Mouse (Mus musculus) spleen, adult 12 weeks (tissue): ENCODE measurements around the gene Zscan5b.
"Not testable (repeated sequence)": the region's sequence is repeated elsewhere in the genome, so short reads cannot be mapped to it uniquely, and the experiment has no call there.

Experiments
- DNase-seq: peaks from one replicate; pipeline ENCODE4 v3.0.0; 2022; ENCODE audit warnings: low spot score

The Zscan5b gene

DNA sequence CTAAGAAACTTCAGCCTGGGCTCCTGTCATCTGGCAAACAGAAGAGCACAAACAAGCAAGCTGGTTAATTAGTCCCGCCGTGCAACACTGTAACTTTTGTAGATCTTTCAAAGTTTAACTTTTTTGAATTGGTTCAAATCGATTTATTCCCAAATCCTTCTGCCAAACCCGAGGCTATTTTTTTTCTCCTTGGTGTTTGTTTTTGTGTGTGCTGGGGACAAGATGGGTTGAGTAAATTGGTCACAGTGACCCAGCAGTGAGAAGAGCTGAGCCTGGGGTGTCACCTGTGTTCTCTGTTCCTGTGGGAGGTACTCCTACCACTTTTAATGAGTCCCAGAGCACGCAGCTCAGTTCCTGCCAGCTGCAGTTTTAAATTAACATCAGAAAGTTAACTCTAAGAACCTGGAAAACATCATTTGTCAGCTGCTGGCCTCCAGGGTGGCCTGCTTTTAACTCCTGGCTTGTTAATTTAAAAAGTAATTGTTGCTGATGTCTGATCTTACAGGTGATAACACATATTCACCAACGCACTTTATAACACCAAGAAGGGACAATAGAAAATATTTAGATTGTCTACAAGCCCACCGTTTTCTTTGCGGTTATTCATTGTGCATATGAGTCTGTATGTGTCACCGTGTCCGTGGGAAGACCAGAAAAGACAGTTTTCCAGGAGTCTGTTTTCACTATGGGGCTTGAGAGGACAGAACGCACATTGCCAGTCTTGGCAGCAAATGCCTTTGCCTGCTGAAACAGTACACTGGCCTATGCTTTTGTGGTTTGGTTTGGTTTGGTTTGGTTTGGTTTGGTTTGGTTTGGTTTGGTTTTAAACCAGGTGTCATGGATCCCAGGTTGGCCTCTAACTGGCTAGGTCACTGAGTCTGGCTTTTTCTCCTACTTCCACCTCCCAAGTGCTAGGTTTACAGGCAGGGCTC, 22.5 kb downstream of the Zscan5b start:
- DNase-seq: no peak

GRCm38 (mm10) chr7:6252410-6252809, 30.3 kb downstream of the Zscan5b start, which contains the start of gene Epp13:
Gene Epp13, plus strand, starts transcription at chr7:6252710.
- DNase-seq: no peak

GRCm38 (mm10) chr7:6254451-6254850, 32.4 kb downstream of the Zscan5b start:
- DNase-seq: no peak

DNA sequence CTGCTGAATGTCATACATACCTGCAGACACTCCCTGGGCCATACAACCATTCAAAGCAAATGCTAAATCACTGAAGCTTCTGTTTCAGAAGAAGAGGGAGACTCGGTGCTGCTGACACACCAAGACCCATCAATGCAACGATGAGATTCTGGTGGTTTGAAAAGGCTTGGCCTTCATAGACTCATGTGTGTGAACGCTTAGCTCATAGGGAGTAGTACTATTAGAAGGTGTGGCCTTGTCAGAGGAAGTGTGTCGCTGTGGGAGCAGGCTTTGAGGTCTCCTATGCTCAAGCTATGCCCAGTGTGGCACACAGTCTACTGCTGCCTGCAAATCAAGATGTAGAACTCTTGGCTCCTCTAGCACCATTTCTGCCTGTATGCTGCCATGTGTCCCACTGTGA, 35.3 kb downstream of the Zscan5b start:
- DNase-seq: no peak

- DNase-seq: no peak
Observed at GRCm38 (mm10) chr7:6258232-6259220, 36.4 kb downstream of the Zscan5b start.

DNA sequence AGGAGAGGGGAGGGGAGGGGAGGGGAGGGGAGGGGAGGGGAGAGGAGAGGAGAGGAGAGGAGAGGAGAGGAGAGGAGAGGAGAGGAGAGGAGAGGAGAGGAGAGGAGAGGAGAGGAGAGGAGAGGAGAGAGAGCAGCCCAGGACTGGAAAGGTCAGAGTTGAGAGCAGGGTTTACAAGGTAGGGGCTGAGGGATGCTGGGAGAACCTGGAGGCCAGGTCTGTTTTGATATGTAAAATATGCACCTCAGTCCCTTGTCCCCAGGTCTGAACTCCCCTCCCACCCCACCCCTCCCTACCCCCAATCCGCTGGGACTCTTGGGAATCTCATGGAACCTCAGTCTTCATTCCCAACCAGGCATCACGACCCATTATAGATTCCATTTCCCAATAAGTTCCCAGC, 37.9 kb downstream of the Zscan5b start:
- DNase-seq: not testable (repeated sequence)

DNA sequence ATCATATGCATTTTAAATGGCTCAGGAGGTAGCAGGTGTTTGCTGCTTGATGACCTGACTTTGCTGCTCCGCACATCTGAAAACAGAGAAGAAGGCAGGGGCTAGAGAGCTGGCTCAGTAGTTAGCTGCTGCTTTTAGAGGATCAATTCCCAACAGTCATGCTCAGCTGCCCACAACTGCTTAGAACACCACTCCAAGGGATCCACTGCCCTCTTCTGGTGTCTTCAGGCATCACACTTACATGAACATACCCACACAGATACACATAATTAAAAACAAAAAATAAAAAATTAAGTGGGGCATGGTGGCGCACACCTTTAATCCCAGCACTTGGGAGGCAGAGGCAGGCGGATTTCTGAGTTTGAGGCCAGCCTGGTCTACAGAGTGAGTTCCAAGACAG, 40.0 kb downstream of the Zscan5b start:
- no peak for DNase-seq

DNA sequence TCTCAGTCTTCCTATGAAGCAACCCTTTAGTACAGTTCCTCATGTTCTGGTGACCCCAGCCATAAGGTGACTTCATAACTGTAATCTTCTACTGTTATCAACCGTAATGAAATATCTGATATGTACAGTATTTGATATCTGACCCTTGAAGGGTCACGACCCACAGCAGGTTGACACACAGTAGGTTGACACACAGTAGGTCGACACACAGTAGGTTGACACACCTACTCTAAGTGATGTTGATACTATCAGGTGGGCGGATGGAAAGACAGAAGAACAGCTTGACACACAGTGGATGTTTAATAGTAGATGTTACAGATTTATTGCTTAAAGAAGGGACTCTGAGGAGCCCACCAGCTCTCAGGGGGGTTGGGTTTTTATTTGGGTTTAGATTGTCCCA, 40.9 kb downstream of the Zscan5b start:
- DNase-seq: no peak

GRCm38 (mm10) chr7:6265695-6266094, 43.6 kb downstream of the Zscan5b start:
- DNase-seq: peak; percentile 44

- no peak for DNase-seq
Observed at GRCm38 (mm10) chr7:6277906-6278305, 55.8 kb downstream of the Zscan5b start.

- peak; percentile 70 for DNase-seq
Observed at GRCm38 (mm10) chr7:6282749-6283148, 60.7 kb downstream of the Zscan5b start.

GRCm38 (mm10) chr7:6283451-6284075, 61.5 kb downstream of the Zscan5b start:
- DNase-seq: peak; percentile 75

GRCm38 (mm10) chr7:6284442-6285012, 62.4 kb downstream of the Zscan5b start:
- no peak for DNase-seq

GRCm38 (mm10) chr7:6285366-6285765, 63.3 kb downstream of the Zscan5b start:
- DNase-seq: no peak

- peak; percentile 90 for DNase-seq
Observed at GRCm38 (mm10) chr7:6285842-6286705, 64.0 kb downstream of the Zscan5b start, which contains the start of gene Zfp667. Gene Zfp667, plus strand, starts transcription at chr7:6286579.

DNA sequence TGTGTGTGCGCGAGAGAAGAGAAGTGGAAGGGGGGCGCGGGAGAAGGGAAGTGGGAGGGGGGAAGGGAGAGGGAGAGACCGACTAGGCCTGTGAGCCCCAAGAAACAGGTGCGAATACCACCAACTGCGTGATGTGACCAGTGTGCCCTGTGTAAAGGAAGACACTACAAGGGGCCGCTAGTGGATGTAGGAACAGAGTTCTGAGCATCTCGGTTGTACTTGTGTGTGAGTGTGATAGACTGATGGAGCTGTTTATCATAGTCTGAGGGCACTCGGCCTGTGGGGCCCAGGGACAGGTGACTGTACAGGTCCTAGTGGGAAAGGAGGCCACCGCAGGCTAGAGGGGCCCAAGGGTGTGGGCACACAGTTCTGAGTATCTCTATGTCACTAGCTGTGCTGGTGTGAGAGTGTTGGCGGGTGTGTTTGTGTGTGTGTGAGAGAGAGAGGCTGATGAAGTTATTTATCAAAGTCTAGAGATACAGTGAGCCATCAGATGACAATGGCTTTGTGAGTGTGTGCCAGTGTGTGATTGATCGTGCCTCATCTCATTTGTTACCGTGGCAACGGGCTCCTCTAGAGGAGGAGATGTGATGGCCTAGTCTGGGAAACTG, 64.9 kb downstream of the Zscan5b start:
- no peak for DNase-seq
